Mouse (Mus musculus): ENCODE results near the gene Gm21891. TPM values are rescaled to one million over a fixed set of nuclear protein-coding genes. Genes with fewer than 3 reads are reported as not detected.
"Not testable (repeated sequence)": the region's sequence is repeated elsewhere in the genome, so short reads cannot be mapped to it uniquely, and the experiment has no call there.

The Gm21891 gene
- not detected for total RNA-seq (2021)
- long read RNA-seq = 0 reads

DNA sequence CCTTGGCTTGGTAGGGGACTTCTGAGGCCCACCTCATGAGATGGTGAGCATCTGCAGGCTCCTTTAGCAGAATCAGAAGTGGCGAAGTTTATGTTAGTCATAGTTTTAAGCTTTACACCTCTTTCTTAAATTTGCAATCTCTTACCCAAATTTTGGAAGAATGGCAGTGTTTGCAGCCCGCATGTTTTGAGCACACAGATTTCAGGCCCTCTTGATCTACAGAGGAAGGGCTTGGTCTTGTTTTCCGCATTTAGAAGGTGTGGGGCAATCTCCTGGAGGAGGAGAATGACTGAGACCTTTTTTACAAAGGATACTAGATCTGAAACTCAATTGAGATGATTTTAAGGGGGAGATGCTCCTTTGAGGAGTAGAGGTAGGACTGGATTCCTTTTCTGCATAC lies at the start of gene Gm21891:
TSS of gene Gm21891 (minus strand) at position 101 of the 400 bp plus-strand sequence.
- DNase-seq (ENCODE audit: low spot score in 2 of 2) = not testable (repeated sequence)

DNA sequence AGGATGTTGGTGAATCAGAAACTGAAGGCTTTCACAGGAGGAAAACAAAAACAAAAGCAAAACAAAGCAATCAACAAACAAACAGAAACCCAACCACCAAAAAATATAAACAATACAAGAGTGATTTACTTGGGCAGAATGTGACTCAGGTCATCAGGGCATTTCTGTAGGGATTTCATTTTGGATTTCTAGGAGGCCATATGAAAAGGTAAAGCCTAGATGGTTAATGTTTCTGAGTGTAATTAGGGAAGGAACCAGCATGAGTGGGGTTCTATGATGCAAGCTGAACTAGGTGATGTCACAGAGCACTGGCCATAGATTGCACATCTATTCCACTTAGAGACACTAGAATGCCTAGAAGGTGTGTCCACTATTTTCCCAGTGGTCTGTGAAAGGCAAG lies 28.4 kb upstream of the Gm21891 start, which contains the start of gene Gm21425:
TSS of gene Gm21425 (plus strand) at position 301 of the 400 bp plus-strand sequence.
- DNase-seq (ENCODE audit: low spot score in 2 of 2) = not testable (repeated sequence)

Other genes starting within 250 kb of the Gm21891 start
- not detected for gene Gm20807, start 90.6 kb downstream of the Gm21891 start, total RNA-seq (2021)
- gene Gm21425, start 28.5 kb upstream of the Gm21891 start, total RNA-seq (2021) = not detected
- gene Gm21828, start 90.4 kb upstream of the Gm21891 start, total RNA-seq (2021) = not detected
- not detected for gene Gm21440, start 118.9 kb upstream of the Gm21891 start, total RNA-seq (2021)
- gene Gm21454, start 119.0 kb upstream of the Gm21891 start, total RNA-seq (2021) = not detected
- not detected for gene Gm21725, start 215.6 kb upstream of the Gm21891 start, total RNA-seq (2021)